Mouse (Mus musculus): ENCODE data around the gene Vtn.

DNA sequence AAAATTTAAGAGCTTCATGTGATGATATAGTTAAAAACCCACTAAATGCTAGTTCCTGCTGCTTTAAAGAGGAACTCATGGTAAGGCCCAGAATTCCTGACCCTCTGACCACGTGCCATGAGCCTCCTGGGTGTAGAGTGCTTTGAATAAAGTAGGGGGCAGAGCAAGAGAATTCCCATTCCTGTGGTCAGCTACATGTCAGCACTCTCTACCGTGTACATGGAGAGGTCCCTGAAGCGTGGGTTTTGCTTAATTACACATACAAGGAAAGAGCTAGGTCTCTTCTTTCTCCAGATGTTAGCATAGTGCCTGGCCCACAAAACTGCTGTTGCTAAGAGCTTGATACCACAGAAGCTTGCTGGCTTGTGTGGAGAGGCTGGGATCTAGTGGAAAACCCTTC lies 6.5 kb downstream of the Vtn start:
- TF ChIP-seq CTCF (IDR thresholded peaks at IDR 0.05; ENCODE audit: low read depth, low read length) (no peak), POLR2AphosphoS5 (IDR thresholded peaks at IDR 0.05; ENCODE audit: insufficient replicate concordance, low read depth, low read length) (no peak), TAL1 (conservative IDR thresholded peaks at IDR 0.05; ENCODE audit: low read depth, low read length) (no peak), GATA1 (IDR thresholded peaks at IDR 0.05; ENCODE audit: borderline replicate concordance, low read length) (no peak), GATA2 (IDR thresholded peaks at IDR 0.05; ENCODE audit: borderline replicate concordance, low read depth, low read length) (no peak)

All from G1E (cell line).